Mouse (Mus musculus) left cerebral cortex, adult 9 months (tissue): Measurements from ENCODE around the gene Irs2.
A peak's percentile ranks its signal among the peaks of the same experiment; 100 is the strongest.

Experiments
- DNase-seq, 2 experiments: peaks; one replicate each; pipeline ENCODE4 v3.0.0; 2022; ENCODE audit warnings: low spot score in 2 of 2

Gene Irs2

DNA sequence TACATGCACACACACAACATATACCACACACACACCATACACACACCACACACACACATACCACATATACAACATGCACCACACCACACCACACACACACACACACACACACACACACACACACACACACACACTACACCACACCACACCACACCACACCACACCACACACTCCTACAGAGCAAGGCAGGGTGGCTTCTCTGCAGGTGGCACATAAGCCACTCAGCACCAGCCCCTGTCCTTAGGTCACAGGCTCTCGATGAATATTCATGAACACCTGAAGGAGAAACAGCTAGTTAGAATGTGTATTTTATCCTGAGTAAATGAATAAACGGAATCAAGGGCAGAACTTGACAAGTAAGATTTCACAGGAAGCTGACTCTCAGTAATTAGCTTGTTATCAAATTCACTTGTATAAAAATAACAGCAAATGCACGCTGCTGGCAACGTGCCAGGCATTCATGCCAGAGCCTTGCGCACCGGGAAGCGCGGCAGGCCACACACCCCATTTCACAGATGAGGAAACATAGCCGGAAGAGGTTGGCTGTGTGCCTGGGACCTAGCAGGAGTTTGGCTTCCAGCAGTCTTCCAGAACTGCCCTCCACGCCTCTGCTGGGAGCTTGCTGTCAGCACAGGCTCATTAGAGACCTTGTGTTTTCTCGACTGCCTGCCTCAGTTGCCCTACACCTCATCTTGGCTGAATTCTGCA lies 54.8 kb downstream of the Irs2 start:
- DNase-seq = peak; percentile 36 to 59

GRCm38 (mm10) chr8:10952706-10953105 lies 55.6 kb downstream of the Irs2 start:
- no peak for DNase-seq

GRCm38 (mm10) chr8:10952235-10952634 lies 56.0 kb downstream of the Irs2 start:
- no peak for DNase-seq

GRCm38 (mm10) chr8:10951567-10951966 lies 56.7 kb downstream of the Irs2 start:
- no peak for DNase-seq

GRCm38 (mm10) chr8:10945939-10946740 lies 62.1 kb downstream of the Irs2 start:
- peak in 1 of 2 experiments; percentile 76 for DNase-seq

DNA sequence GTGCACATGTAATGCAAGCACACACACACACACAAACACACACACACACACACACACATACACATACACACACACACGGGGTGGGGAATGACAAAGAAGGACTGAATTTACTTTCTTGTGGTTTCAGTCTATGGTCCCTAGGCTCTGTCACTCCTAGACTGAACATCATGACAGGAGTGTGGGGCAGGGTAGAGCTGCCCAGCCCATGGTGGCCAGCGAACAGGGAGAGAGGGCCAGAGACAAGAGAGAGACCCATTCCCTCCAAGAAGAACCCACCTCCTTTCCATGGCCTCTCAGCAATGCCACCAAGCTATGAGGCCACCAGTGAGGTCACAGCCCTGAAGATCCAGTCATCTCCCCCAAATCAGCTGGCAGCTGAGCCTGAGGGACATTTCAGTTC lies 62.8 kb downstream of the Irs2 start:
- no peak for DNase-seq

DNA sequence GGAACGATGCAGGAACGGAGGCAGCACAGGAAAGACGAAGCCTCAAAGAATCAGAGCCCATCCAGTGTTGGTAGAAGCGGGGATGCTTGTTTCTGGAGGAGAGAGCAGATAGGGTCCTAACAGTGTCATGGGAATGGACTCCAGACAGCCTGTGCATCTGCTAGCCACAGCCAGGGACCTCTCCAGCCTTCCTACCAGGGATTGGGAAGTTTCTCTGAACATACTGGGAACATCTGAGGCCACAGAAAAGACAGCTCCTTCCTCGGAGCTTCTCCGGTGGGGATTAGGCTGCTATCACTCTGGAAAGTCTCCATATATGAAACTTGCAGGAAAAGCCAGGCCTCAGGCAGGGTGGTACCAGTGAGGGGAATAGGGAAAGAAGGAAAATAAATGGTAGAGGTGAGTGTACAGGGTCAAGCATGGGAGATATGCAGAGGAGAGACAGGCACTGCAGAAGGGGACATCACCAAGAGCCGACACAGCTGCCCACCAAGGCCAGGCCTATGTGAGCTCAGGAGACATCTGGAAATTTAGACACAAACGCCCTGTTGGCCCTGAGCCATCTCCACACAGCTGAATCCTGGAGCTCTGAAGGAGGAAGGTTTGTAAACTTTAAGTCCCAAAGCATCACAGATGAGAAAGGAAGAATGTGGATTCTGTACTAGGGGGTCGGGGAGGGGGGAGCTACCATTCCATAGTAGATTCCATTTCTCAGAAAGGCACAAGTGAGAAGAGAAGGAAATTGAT lies 64.8 kb downstream of the Irs2 start:
- no peak for DNase-seq

- no peak for DNase-seq
These were observed 68.4 kb downstream of the Irs2 start for GRCm38 (mm10) chr8:10939883-10940282.

GRCm38 (mm10) chr8:10939210-10939782 lies 69.0 kb downstream of the Irs2 start:
- no peak for DNase-seq

DNA sequence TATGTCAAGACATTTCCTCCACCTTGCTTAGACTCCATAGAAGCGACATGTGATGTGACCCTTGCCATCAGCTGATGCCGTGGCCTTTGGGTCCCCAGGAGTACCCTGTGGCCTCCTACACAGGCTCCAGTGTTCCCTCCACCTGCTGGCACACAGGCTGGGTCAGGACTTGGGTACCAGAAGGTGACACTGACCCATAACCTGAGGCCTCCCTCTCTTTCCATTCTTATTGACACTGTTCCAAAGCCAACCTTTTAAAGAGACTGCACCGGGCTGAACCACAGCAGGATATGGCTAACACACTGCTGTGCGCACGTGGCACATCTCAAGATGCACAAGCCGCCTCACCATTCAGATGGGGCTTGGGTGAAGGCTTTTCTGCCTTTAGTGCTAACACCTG lies 70.0 kb downstream of the Irs2 start:
- no peak for DNase-seq

DNA sequence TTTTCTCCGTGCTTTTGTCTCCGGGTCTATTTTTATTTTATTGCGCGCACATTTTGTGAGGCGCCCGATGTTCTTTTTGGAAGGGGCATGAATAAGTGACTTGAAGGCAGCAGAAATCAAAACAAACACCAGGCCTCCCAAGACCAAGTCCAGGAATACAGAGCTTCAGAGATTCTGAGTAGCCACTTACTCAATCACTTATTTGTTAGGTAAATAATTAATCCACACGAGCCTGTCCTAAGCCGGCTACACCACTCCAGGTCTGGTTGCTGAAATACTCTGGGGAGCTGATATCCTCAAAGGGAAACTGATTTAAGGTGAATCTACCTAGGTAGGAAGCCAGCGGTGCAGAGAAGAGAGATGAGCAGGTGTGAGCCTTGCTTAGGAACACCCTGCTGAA lies 71.6 kb downstream of the Irs2 start:
- no peak for DNase-seq

DNA sequence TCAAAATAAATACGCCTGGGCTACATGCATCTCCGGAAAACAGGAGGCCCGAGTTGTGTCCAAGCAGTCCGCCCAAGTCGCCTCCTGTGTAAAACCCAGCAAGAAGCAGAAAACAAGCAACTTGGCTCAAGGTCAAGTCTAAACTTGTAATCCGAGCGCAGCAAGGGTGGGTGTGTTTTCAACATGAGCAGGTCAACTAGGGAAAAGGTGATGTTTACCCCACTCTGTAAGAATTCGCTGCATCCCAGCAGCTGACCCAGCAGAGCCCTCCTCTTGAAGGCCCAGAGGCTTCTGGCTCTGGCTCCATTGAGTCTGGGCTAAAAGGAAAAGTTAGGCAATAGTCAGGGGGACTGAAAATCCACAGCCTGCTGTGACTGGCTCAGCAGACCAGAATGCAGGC lies 73.0 kb downstream of the Irs2 start:
- no peak for DNase-seq
